In the genomic region with DNA sequence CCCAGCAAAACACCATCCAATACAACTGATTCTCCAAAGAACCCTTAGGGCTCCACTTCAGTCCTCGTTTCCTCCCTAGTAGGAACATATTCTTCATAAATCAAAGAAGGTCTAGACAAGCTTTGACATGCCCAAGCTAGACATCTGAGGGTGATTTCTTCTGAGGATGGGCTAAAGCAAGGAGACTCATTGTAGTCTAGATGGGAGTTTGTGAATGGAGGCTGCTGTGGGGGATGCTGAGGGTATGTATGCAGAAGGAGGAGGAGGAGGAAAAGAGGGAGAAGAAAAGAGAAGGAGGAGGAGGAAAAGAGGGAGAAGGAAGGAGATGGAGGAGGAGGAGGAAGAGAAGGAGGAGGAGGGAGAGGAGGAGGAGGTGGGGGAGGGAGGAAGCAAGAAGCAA, we compare ENCODE assay signal across 30 mouse cellular contexts.
"Had no signal": no experiment of that assay in that cellular context is flagged by ENCODE, and none has a peak within 500 bp of the region (broad histone marks: within the 10 kb centered on the region; RNA-seq: fewer than 3 reads in every experiment).

No protein-coding gene starts in this region.

- H3K9me3 ChIP-seq: heart, embryonic 12.5 days; heart, embryonic 13.5 days; heart, embryonic 15.5 days; hindbrain, embryonic 10.5 days; hindbrain, embryonic 12.5 days; hindbrain, embryonic 13.5 days; hindbrain, embryonic 15.5 days; intestine, embryonic 15.5 days; kidney, embryonic 15.5 days had no signal

- H3K36me3 ChIP-seq: heart, embryonic 12.5 days; heart, embryonic 13.5 days; heart, embryonic 15.5 days; hindbrain, embryonic 10.5 days; hindbrain, embryonic 12.5 days; hindbrain, embryonic 13.5 days; hindbrain, embryonic 15.5 days; intestine, embryonic 15.5 days; kidney, embryonic 15.5 days had no signal

- DNase-seq: heart, postnatal 10 days; heart, postnatal 14 days; heart, postnatal 36 days; heart, postnatal 4 days; kidney, adult 11 months; kidney, adult 18-20 months; kidney, adult 2 months; kidney, adult 8-10 months; kidney, adult 9 months; kidney, postnatal 10 days; kidney, postnatal 14 days; kidney, postnatal 25 days; kidney, postnatal 36 days; kidney, postnatal 4 days; layer of hippocampus, adult 9-11 months; layer of hippocampus, postnatal 36 days had no signal

- H3K9ac ChIP-seq: heart, embryonic 12.5 days; heart, embryonic 13.5 days; heart, embryonic 15.5 days; hindbrain, embryonic 12.5 days; hindbrain, embryonic 13.5 days; hindbrain, embryonic 14.5 days; hindbrain, embryonic 15.5 days; intestine, embryonic 15.5 days; kidney, embryonic 15.5 days had no signal

- H3K4me3 ChIP-seq: heart, embryonic 12.5 days; heart, embryonic 13.5 days; heart, embryonic 15.5 days; hindbrain, embryonic 10.5 days; hindbrain, embryonic 12.5 days; hindbrain, embryonic 13.5 days; hindbrain, embryonic 15.5 days; intestine, embryonic 15.5 days; kidney, embryonic 15.5 days; layer of hippocampus, adult 2 months; left cerebral cortex, adult 2 months had no signal

- H3K27ac ChIP-seq: heart, embryonic 13.5 days; heart, embryonic 15.5 days; hindbrain, embryonic 10.5 days; hindbrain, embryonic 12.5 days; hindbrain, embryonic 13.5 days; hindbrain, embryonic 14.5 days; hindbrain, embryonic 15.5 days; hindbrain, postnatal 0 days; intestine, embryonic 15.5 days; kidney, embryonic 15.5 days; kidney, postnatal 0 days; layer of hippocampus, adult 2 months; left cerebral cortex, adult 2 months had no signal

- H3K4me1 ChIP-seq: heart, embryonic 15.5 days; intestine, embryonic 15.5 days had no signal

- H3K27me3 ChIP-seq: heart, embryonic 12.5 days; heart, embryonic 13.5 days; heart, embryonic 15.5 days; hindbrain, embryonic 12.5 days; hindbrain, embryonic 13.5 days; hindbrain, embryonic 15.5 days; intestine, embryonic 15.5 days; kidney, embryonic 15.5 days had no signal

- H3K4me2 ChIP-seq: heart, embryonic 12.5 days; heart, embryonic 13.5 days; heart, embryonic 15.5 days; hindbrain, embryonic 12.5 days; hindbrain, embryonic 13.5 days; hindbrain, embryonic 14.5 days; hindbrain, embryonic 15.5 days; intestine, embryonic 15.5 days; kidney, embryonic 15.5 days had no signal
